Mouse (Mus musculus) gonadal fat pad, adult 2 months (tissue): ENCODE data around the gene Pcsk6. TPM values are rescaled to one million over a fixed set of nuclear protein-coding genes. Genes with fewer than 3 reads are reported as not detected.
"Not testable (repeated sequence)": the region's sequence is repeated elsewhere in the genome, so short reads cannot be mapped to it uniquely, and the experiment has no call there.

Source experiments
- DNase-seq: peaks from one replicate; pipeline ENCODE4 v3.0.0-alpha.2; 2012; ENCODE audit warnings: low read depth
- polyA plus RNA-seq: library from polyadenylated mRNA; depleted of rRNA; stranded (reverse); fragments of >200 nt; gene quantifications from 2 replicates; pipeline ENCODE4 v1.2.3, GENCODE M21; 2012

Gene Pcsk6
- polyA plus RNA-seq, 1 experiment = 14.0 TPM

- DNase-seq = no peak
These were observed 186.4 kb downstream of the Pcsk6 start for GRCm38 (mm10) chr7:66047975-66048374.

DNA sequence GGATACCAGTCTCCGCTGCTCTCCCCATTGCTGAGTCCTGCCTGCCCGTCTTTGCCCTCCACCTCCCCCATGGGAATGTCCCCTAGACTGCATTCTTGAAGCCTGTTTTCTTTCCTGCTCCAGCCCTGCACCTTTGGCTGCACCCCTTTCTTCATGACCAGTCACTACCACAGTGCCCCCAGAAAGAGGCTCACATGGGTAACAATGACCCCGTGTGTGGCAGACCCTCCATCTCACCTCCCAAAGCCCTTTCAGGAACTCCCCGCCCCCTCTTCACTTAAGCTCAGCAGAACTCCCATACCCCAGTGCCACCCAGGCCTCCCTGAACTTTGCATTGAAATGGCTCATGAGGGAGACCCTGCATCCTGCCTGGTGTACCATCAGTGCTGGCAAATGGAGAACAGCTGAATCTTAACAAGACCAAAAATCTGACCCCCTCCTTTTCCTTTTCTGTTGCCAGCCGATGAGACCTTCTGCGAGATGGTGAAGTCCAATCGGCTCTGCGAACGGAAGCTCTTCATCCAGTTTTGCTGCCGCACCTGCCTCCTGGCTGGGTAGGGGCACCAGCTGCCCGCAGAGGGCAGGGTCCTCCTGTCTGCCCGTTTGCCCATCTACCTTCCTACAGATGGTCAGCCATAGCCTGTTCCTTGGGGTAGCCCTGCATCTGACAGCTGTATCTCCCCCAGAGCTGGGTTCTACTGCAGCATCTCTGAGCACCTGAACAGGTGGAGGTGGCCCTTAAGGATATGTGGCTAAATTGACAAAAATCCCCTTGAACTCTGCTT, 187.1 kb downstream of the Pcsk6 start:
- no peak for DNase-seq

GRCm38 (mm10) chr7:66053946-66054483, 192.5 kb downstream of the Pcsk6 start:
- no peak for DNase-seq

DNA sequence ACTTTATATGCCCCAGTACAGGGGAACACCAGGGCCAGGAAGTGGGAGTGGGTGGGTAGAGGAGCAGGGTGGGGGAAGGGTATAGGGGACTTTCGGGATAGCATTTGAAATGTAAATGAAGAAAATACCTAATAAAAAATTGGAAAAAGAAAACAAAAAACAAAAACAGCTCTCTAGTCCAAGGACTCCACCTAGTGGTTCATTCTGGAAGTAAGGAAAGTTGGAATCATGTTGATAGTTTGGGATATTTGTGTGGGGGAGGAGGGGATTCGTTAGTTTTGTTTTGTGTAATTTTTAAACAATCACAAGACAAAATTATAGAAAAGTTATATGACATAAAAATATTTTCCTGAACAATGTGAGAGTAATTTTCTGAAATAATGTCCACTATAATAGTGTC, 193.8 kb downstream of the Pcsk6 start:
- not testable (repeated sequence) for DNase-seq

DNA sequence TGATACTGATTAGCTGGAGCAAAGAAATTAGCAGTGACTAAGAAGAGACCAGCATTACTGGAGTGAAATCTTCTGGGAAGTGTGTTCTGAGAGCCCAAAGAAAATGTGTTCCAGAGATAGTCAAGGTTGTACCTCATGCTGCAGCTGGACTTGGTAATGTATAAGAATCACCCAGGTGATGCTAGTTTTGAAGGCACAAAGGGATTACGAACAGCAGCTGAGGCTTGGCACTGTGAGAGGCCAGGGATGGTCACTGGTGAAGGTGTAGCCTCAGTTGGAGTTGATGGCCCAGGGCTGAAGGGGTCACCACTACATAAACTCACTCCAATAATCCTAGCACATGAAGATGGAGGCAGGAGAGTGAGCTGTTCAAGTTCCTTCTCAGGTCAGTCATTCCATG, 197.2 kb downstream of the Pcsk6 start, which contains the start of gene Snrpa1:
TSS of gene Snrpa1 (plus strand) at position 301 of the 400 bp plus-strand sequence.
- DNase-seq = no peak

- DNase-seq = no peak
These were observed 198.8 kb downstream of the Pcsk6 start for GRCm38 (mm10) chr7:66060066-66060956.

DNA sequence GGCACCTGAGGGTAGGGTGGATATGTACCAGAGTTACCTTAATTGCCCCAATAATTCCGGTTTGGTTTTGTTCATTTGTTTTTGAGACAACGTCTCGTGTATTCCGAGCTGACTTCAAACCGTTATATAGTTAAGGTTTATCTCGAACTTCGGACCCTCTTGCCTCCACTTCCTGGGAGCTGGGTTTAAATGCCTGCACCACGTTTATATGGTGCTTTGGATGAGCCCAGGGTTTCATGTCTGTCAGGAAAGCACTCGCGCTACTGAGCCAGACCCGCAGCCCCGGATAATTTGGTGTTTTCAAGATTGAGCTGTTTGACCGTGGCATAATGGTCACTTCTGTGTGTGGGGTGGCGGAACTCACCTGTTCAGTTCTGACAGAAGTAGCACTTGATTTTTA, 199.5 kb downstream of the Pcsk6 start:
- DNase-seq = no peak

DNA sequence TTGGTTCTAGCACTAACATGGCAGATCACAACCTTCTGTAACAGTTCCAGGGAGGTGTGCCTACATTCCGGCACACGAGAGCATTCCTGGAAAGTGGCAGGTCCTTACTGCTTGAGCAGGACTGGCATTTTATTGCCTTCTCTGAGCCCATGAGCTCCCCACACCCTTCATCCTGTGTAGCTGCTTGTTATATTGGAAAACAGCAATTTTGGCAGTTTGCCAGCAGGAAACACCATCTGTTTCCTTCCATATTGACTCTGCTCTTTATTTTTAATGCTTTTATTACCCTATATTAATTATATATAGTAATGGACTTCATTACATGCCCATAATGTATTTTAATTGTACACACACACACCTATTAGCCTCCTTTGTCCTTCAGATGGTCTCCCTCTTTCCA, 214.9 kb downstream of the Pcsk6 start:
- DNase-seq = no peak

DNA sequence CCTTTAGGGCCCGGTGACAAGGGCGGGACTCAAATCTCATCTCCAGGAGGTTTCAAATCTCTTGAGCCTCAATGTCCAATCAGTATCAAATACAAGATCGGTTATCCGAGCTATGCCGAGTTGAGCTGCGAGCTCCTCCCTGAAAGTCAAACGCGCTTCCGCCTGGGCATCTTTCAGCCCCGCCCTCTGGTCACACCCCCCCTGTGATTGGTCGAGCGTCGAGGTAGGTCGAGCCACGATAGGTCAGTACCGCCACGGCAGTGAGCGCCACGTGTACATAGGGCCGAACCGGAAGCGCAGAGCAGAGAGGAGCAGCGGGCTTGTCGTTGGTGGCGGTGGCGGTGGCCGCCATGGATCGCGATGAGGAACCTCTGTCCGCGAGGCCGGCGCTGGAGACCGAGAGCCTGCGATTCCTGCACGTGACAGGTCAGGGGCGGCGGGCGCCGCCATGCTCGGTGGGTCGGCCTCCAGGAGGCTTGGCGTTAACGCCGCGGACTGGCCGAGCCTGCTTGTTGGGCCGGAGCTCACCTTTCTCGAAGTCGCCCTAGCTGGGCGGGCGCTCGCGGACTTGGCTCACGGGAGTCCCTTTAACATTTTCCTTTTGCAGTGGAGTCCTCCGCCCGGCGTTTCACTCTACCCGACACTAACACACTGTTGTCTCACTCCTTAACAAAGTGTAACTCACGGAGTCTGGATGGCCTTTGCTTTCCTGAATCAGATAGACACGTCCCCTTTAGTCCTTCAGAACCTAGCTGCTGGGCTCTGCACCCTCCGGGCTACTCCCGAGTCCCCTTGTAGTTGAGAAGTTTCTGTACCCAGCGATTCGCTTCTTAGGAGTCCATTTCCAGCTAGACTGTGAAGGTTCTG, 218.1 kb downstream of the Pcsk6 start, which contains the start of gene Selenos:
TSS of gene Selenos (plus strand) at position 286 of the 867 bp plus-strand sequence.
- no peak for DNase-seq

GRCm38 (mm10) chr7:66080231-66080613, 218.7 kb downstream of the Pcsk6 start:
- DNase-seq = no peak

DNA sequence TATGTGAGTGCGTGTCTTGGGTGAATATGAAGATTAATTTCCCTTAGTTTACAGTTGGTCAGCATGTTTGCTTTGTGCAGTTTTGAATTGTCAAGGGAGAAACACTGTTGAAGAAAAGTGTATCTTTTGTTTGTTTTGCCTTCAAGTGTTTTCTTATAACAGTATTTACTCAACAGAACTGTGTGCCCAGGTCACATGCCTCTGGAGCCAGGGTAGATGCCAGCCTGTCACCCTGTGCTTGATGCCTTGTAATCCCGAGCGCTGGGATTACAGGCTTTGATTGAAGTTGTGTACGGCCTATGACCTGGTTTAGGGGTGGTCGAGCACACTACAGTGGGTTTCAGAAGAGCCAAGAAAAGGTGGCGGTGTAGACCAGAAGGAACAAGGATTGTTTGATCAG, 222.2 kb downstream of the Pcsk6 start:
- no peak for DNase-seq

- DNase-seq = no peak
These were observed 223.0 kb downstream of the Pcsk6 start for GRCm38 (mm10) chr7:66084546-66084945.

- DNase-seq = no peak
These were observed 226.1 kb downstream of the Pcsk6 start for GRCm38 (mm10) chr7:66087652-66088051.

DNA sequence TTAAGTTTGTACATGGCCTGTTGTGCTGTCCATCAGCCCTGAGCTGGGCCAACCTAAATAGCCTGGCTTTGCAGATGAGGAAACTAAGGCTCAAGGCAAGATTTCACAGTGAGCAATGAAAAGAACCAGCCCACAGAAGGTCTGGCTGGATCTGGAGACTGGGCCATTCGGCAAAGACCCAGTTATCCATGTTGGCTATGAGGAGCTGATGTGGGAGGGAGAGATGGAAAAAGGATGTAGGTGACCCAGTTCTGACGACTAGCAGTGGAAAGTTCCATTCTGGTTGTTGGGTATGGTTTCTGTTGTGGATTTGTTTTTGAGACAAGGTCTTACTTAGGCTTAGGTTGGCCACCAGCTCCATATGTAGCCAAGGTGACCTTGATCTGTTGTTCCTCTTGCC, 226.5 kb downstream of the Pcsk6 start:
- DNase-seq = no peak

GRCm38 (mm10) chr7:66090676-66091190, 229.2 kb downstream of the Pcsk6 start:
- DNase-seq = no peak

DNA sequence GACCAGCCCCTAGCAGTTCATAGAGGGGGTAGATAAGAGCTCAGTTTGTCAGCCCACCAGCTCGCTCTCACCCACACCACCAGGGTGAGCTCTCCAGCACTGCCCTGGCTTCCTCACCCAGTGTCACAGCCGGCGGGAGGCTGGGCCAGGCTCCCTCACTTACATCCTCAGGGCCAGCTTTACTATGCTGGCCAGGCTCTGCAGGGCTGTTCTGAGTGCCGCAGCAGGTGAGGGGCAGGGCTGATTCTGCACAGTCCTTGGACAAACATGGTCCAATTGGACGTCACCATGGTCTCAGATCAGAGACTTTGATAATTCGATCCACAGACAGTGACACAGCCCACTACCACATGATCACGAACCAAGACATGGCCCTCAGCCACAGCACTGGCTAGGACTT, 230.0 kb downstream of the Pcsk6 start:
- no peak for DNase-seq

DNA sequence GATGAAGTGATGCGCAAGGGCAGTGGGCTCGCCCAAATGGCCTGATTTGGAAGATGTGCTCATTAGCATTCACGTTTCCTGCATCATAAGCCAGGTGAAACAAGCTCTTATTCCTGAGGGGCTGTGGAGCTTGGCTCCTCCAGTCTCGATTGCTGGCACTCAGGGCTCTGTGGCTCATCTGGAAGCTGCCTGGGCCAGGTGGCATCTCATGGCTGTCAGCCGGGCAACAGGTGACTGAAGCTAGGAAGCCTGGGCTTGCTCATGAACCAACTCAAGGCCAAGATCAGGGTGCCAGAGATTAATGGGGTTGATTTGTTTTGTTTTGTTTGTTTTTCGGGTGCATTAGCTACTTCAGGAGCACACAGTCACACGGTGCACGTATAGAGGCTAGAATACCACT, 231.1 kb downstream of the Pcsk6 start:
- DNase-seq = no peak

DNA sequence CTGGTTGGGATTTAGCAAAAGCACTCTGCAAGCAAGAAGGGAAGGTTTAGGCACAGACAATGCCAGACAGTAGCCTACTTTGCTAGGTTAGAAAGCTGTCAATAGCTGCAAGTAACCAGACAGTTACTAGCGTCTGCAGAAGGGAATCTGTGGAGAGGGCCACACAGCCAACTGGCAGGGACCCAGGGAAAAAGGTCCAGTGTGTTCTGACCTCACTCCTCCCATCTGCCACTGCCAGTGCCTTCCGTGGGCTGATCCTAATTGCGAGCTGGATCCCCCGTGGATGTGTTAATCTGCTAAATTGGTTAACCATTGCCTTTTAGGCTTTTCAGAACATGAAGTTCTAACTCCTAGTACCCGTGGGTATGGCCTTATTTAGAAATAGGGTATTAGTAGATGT, 232.6 kb downstream of the Pcsk6 start:
- DNase-seq = no peak

DNA sequence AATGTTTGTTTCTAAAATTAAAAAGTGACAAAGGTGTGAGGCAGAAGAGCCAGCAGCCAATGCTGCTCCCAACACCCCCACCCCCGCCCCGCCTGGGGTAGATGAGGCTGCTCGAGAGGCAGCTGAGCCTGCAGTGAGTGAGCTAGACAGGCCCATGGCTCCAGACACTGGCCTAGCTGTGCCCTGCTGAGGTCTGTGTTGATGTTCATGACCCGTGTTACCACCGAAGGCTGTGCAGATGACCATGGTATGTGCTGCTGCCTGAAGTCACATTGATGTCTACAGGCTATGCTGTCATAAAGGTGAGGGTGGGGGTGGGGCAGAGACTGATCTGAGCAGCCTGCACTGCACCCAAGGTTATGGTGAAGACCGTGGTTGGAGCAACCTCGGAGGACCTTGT, 237.3 kb downstream of the Pcsk6 start:
- no peak for DNase-seq
